8 mouse cellular contexts compared by ENCODE assay signal in genomic region chr7:111779504-111780242, GRCm38 (mm10). TPM values are rescaled to one million over a fixed set of nuclear protein-coding genes. Genes with fewer than 3 reads are reported as not detected.
A peak's percentile ranks its signal among the peaks of the same experiment; 100 is the strongest.
DNase-seq lines count a peak whose midpoint lies in the region; ATAC-seq and TF ChIP-seq lines count a peak whose summit lies in the region.

Gene Galnt18 (minus strand): TSS chr7:111779977.

- H3K36me3 ChIP-seq in forebrain, embryonic 11.5 days (ENCODE audit: control insufficient read depth, insufficient read depth, low read length) = no peaks in the 10 kb centered on the region
- no peaks in the 10 kb centered on the region for H3K36me3 ChIP-seq in heart, embryonic 13.5 days
- no peaks in the 10 kb centered on the region for H3K36me3 ChIP-seq in kidney, embryonic 16.5 days (ENCODE audit: insufficient read depth, low read length)
- H3K36me3 ChIP-seq in limb, embryonic 14.5 days (ENCODE audit: control insufficient read depth, insufficient read depth, low read length) = no peaks in the 10 kb centered on the region
- no peaks in the 10 kb centered on the region for H3K36me3 ChIP-seq in midbrain, embryonic 16.5 days (ENCODE audit: control insufficient read depth, insufficient read depth, low read length)
- no peaks in the 10 kb centered on the region for H3K36me3 ChIP-seq in stomach, embryonic 15.5 days

- peaks cover 2% of the 10 kb centered on the region; the same call in 1 of the 2 replicates for H3K4me1 ChIP-seq in forebrain, embryonic 11.5 days (replicated peaks; ENCODE audit: control insufficient read depth, insufficient read depth, low read length)
- peaks cover 29% of the 10 kb centered on the region for H3K4me1 ChIP-seq in heart, embryonic 13.5 days
- peaks cover 23% of the 10 kb centered on the region for H3K4me1 ChIP-seq in kidney, embryonic 16.5 days (ENCODE audit: insufficient read depth, low read length)
- peaks cover 8% of the 10 kb centered on the region; the same call in 1 of the 2 replicates for H3K4me1 ChIP-seq in limb, embryonic 14.5 days (ENCODE audit: control insufficient read depth, insufficient read depth, low read length)
- peaks cover 11% of the 10 kb centered on the region for H3K4me1 ChIP-seq in midbrain, embryonic 16.5 days (ENCODE audit: control insufficient read depth, insufficient read depth, low read length)
- H3K4me1 ChIP-seq in stomach, embryonic 15.5 days = 0 out of 2 replicates have a peak, but pooled peaks cover 6% of the 10 kb centered on the region

- H3K9me3 ChIP-seq in forebrain, embryonic 11.5 days (ENCODE audit: control insufficient read depth, low read length) = no peaks in the 10 kb centered on the region
- H3K9me3 ChIP-seq in heart, embryonic 13.5 days = no peaks in the 10 kb centered on the region
- no peaks in the 10 kb centered on the region for H3K9me3 ChIP-seq in kidney, embryonic 16.5 days (ENCODE audit: low read length)
- no peaks in the 10 kb centered on the region for H3K9me3 ChIP-seq in limb, embryonic 14.5 days (ENCODE audit: control insufficient read depth, low read length)
- no peaks in the 10 kb centered on the region for H3K9me3 ChIP-seq in midbrain, embryonic 16.5 days (replicated peaks; ENCODE audit: control insufficient read depth, low read length, poor library complexity, severe bottlenecking)
- no peaks in the 10 kb centered on the region for H3K9me3 ChIP-seq in stomach, embryonic 15.5 days

- ATAC-seq in forebrain, embryonic 11.5 days (replicated peaks; ENCODE audit: low FRiP score) = peak; percentile 99
- peak; percentile 87 for ATAC-seq in heart, embryonic 13.5 days (ENCODE audit: extremely low read depth, insufficient number of reproducible peaks, low FRiP score, low TSS enrichment)
- ATAC-seq in kidney, embryonic 16.5 days (ENCODE audit: low FRiP score, low TSS enrichment) = peak; percentile 97
- peak; percentile 98 for ATAC-seq in limb, embryonic 14.5 days (ENCODE audit: low FRiP score, low read depth)
- ATAC-seq in midbrain, embryonic 16.5 days = peak; percentile 98
- peak; percentile 97 for ATAC-seq in stomach, embryonic 15.5 days (ENCODE audit: insufficient read depth, low FRiP score, low read depth)

- peak; percentile 63; the same call in 1 of the 2 replicates for TF ChIP-seq POLR2A in limb, embryonic 14.5 days (IDR thresholded peaks at IDR 0.05; ENCODE audit: borderline replicate concordance, extremely low read depth, insufficient read depth, insufficient read length)

- H3K9ac ChIP-seq in forebrain, embryonic 11.5 days (ENCODE audit: low read length) = peak within 1 kb of the TSS; percentile 58
- peak within 1 kb of the TSS; percentile 81 for H3K9ac ChIP-seq in heart, embryonic 13.5 days
- H3K9ac ChIP-seq in kidney, embryonic 16.5 days (replicated peaks; ENCODE audit: low read length) = peak within 1 kb of the TSS; percentile 79
- peak within 1 kb of the TSS; percentile 62 for H3K9ac ChIP-seq in limb, embryonic 14.5 days (ENCODE audit: low read depth, low read length, severe bottlenecking)
- H3K9ac ChIP-seq in midbrain, embryonic 16.5 days (ENCODE audit: low read depth, low read length) = peak within 1 kb of the TSS; percentile 70
- peak within 1 kb of the TSS; percentile 21 for H3K9ac ChIP-seq in stomach, embryonic 15.5 days

- peaks cover 8% of the 10 kb centered on the region for H3K27me3 ChIP-seq in forebrain, embryonic 11.5 days (ENCODE audit: control insufficient read depth, insufficient read depth, low read length)
- H3K27me3 ChIP-seq in heart, embryonic 13.5 days (replicated peaks) = peaks cover 44% of the 10 kb centered on the region
- H3K27me3 ChIP-seq in kidney, embryonic 16.5 days (ENCODE audit: insufficient read depth, low read length) = no peaks in the 10 kb centered on the region; the same call in 1 of the 2 replicates
- peaks cover 21% of the 10 kb centered on the region for H3K27me3 ChIP-seq in limb, embryonic 14.5 days (ENCODE audit: control insufficient read depth, insufficient read depth, low read length)
- H3K27me3 ChIP-seq in midbrain, embryonic 16.5 days (ENCODE audit: control insufficient read depth, insufficient read depth, low read depth, low read length) = no peaks in the 10 kb centered on the region
- no peaks in the 10 kb centered on the region; the same call in none of the 2 replicates for H3K27me3 ChIP-seq in stomach, embryonic 15.5 days (replicated peaks)

- no peak within 1 kb of the TSS for H3K27ac ChIP-seq in forebrain, embryonic 11.5 days (ENCODE audit: low read depth, low read length)
- H3K27ac ChIP-seq in heart, embryonic 13.5 days (replicated peaks) = peak within 1 kb of the TSS; percentile 57
- peak within 1 kb of the TSS; percentile 66 for H3K27ac ChIP-seq in kidney, embryonic 16.5 days (ENCODE audit: low read length)
- H3K27ac ChIP-seq in limb, embryonic 14.5 days (replicated peaks; ENCODE audit: low read depth, low read length) = 0 out of 2 replicates have a peak within 1 kb of the TSS, but pooled peaks have one; percentile 38
- H3K27ac ChIP-seq in midbrain, embryonic 16.5 days (ENCODE audit: low read length) = peak within 1 kb of the TSS; percentile 58
- H3K27ac ChIP-seq in stomach, embryonic 15.5 days = peak within 1 kb of the TSS; percentile 55

- WGBS in forebrain, embryonic 11.5 days = 1% methylated on average over 52 of the region's 52 CpGs
- WGBS in heart, embryonic 13.5 days = under 1% methylated on average over 52 of the region's 52 CpGs
- WGBS in kidney, embryonic 16.5 days = under 1% methylated on average over 52 of the region's 52 CpGs
- 2% methylated on average over 44 of the region's 52 CpGs for WGBS in limb, embryonic 14.5 days
- WGBS in midbrain, embryonic 16.5 days = under 1% methylated on average over 48 of the region's 52 CpGs
- WGBS in stomach, embryonic 15.5 days = under 1% methylated on average over 50 of the region's 52 CpGs

- DNase-seq in c-Kit-positive CD71-negative TER-119-negative erythroid progenitor cells, embryonic 14.5 days (ENCODE audit: low read depth) = peak; percentile 48
- peak; percentile 95 for DNase-seq in forebrain, embryonic 11.5 days (ENCODE audit: low spot score)
- DNase-seq in limb, embryonic 14.5 days (ENCODE audit: low spot score) = peak; percentile 92
- no peak for DNase-seq in MN1 (ENCODE audit: low spot score)

- H3K4me2 ChIP-seq in forebrain, embryonic 11.5 days (ENCODE audit: low read depth, low read length, severe bottlenecking) = peak within 1 kb of the TSS; percentile 92
- H3K4me2 ChIP-seq in heart, embryonic 13.5 days = peak within 1 kb of the TSS; percentile 99
- peak within 1 kb of the TSS; percentile 94 for H3K4me2 ChIP-seq in kidney, embryonic 16.5 days (replicated peaks; ENCODE audit: low read depth, low read length)
- H3K4me2 ChIP-seq in limb, embryonic 14.5 days (replicated peaks; ENCODE audit: low read depth, low read length, severe bottlenecking) = peak within 1 kb of the TSS; percentile 97
- H3K4me2 ChIP-seq in midbrain, embryonic 16.5 days (ENCODE audit: low read length) = peak within 1 kb of the TSS; percentile 98
- H3K4me2 ChIP-seq in stomach, embryonic 15.5 days = peak within 1 kb of the TSS; percentile 94

- H3K4me3 ChIP-seq in forebrain, embryonic 11.5 days (ENCODE audit: low read depth, low read length) = peak within 1 kb of the TSS; percentile 37
- H3K4me3 ChIP-seq in heart, embryonic 13.5 days = peak within 1 kb of the TSS; percentile 63
- H3K4me3 ChIP-seq in kidney, embryonic 16.5 days (ENCODE audit: low read length) = peak within 1 kb of the TSS; percentile 63
- H3K4me3 ChIP-seq in limb, embryonic 14.5 days (replicated peaks; ENCODE audit: low read length) = peak within 1 kb of the TSS; percentile 45
- H3K4me3 ChIP-seq in midbrain, embryonic 16.5 days (ENCODE audit: low read depth, low read length) = peak within 1 kb of the TSS; percentile 60
- H3K4me3 ChIP-seq in stomach, embryonic 15.5 days (replicated peaks) = peak within 1 kb of the TSS; percentile 56

RNA-seq across cellular contexts. Expression of gene Galnt18, which starts in this region (rescaled TPM):
- 4.5 and 4.9 TPM in 2 replicates for polyA plus RNA-seq in forebrain, embryonic 11.5 days (2014; fragmentation: Nextera tagmentation; extraction: Ambion mirVana)
- polyA plus RNA-seq in heart, embryonic 13.5 days (2015; fragmentation: Nextera tagmentation; extraction: Ambion mirVana) = 12.1 and 14.2 TPM in 2 replicates
- 41.9 and 46.4 TPM in 2 replicates for polyA plus RNA-seq in kidney, embryonic 16.5 days (2015; fragmentation: Nextera tagmentation; extraction: Ambion mirVana)
- 24.7 and 25.8 TPM in 2 replicates for polyA plus RNA-seq in limb, embryonic 14.5 days (2012; rRNA removed)
- polyA plus RNA-seq in limb, embryonic 14.5 days (2014; fragmentation: Nextera tagmentation; extraction: Ambion mirVana) = 19.1 and 19.6 TPM in 2 replicates
- polyA plus RNA-seq in midbrain, embryonic 16.5 days (2015; fragmentation: Nextera tagmentation; extraction: Ambion mirVana) = 19.8 and 20.8 TPM in 2 replicates
- polyA plus RNA-seq in stomach, embryonic 15.5 days (2015; fragmentation: Nextera tagmentation; extraction: Ambion mirVana) = 29.3 and 32.2 TPM in 2 replicates

Comparison
In these comparisons a context has a peak if more than half of its experiments do, and no peak if none do; other contexts are left out.
1. H3K9ac ChIP-seq: peak in every context shown above with its lines; median percentile 81 in heart, embryonic 13.5 days; 79 in kidney, embryonic 16.5 days; 70 in midbrain, embryonic 16.5 days; 62 in limb, embryonic 14.5 days; 58 in forebrain, embryonic 11.5 days; 21 in stomach, embryonic 15.5 days.